Mouse (Mus musculus): Measurements from ENCODE around the gene 1110002E22Rik. TPM values are rescaled to one million over a fixed set of nuclear protein-coding genes. Genes with fewer than 3 reads are reported as not detected.

Gene 1110002E22Rik
- polyA plus RNA-seq, 1 experiment from 2014 or later: 0.07 TPM

DNA sequence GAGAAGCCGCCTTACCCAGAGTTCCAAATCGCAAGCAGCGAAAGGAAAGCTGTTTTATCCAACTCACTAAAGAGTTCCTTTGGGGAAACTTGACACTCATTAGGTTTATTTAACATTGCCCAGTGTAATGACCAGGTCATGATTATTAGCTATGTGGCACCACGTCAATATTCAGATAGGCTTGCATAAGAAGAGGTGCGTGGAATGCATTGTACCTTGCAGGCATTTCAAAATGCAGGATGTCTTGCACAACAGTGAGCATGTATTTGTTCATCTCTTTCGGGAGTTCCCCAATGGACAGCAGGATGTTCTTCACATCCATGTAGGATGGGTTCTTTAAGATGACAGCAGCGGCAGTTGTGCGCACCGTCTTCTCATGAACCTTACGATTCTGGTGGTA, 42.0 kb downstream of the 1110002E22Rik start:
- WGBS: 95% methylated on average over 10 of the region's 10 CpGs
- Histone ChIP-seq H3K36me3 (ENCODE audit: control insufficient read depth, insufficient read depth, low read length) (no peaks in the 10 kb centered on the region), H3K27me3 (replicated peaks; ENCODE audit: control insufficient read depth, insufficient read depth, low read length) (no peaks in the 10 kb centered on the region), H3K9ac (ENCODE audit: low read length) (no peak overlapping the region), H3K27ac (ENCODE audit: low read depth) (no peak overlapping the region), H3K9me3 (ENCODE audit: control insufficient read depth, low read length) (no peaks in the 10 kb centered on the region), H3K4me1 (replicated peaks; ENCODE audit: control insufficient read depth, insufficient read depth, low read length) (no peaks in the 10 kb centered on the region), H3K4me3 (ENCODE audit: low read depth, low read length) (no peak overlapping the region), H3K4me2 (ENCODE audit: low read length) (no peak overlapping the region)
- DNase-seq (ENCODE audit: low spot score): peak; percentile 12
- no peak for ATAC-seq (replicated peaks; ENCODE audit: low FRiP score, low TSS enrichment, low read depth)

- no peak for ATAC-seq (replicated peaks; ENCODE audit: low FRiP score, low TSS enrichment, low read depth)
- no peaks in the 10 kb centered on the region for H3K27me3 ChIP-seq (replicated peaks; ENCODE audit: control insufficient read depth, insufficient read depth, low read length)
- peak; percentile 34 for DNase-seq (ENCODE audit: low spot score)
- no peaks in the 10 kb centered on the region for H3K4me1 ChIP-seq (replicated peaks; ENCODE audit: control insufficient read depth, insufficient read depth, low read length)
- H3K27ac ChIP-seq (ENCODE audit: low read depth): no peak overlapping the region
- H3K4me3 ChIP-seq (ENCODE audit: low read depth, low read length): no peak overlapping the region
- no peaks in the 10 kb centered on the region for H3K9me3 ChIP-seq (ENCODE audit: control insufficient read depth, low read length)
- WGBS: 91% methylated on average over 19 of the region's 19 CpGs
- no peak overlapping the region for H3K9ac ChIP-seq (ENCODE audit: low read length)
- no peak overlapping the region for H3K4me2 ChIP-seq (ENCODE audit: low read length)
- H3K36me3 ChIP-seq (ENCODE audit: control insufficient read depth, insufficient read depth, low read length): no peaks in the 10 kb centered on the region
Observed at GRCm38 (mm10) chr3:138110910-138111782, 46.3 kb downstream of the 1110002E22Rik start.

- H3K4me1 ChIP-seq (replicated peaks; ENCODE audit: control insufficient read depth, insufficient read depth, low read length): no peaks in the 10 kb centered on the region
- H3K27ac ChIP-seq (ENCODE audit: low read depth): no peak overlapping the region
- H3K9ac ChIP-seq (ENCODE audit: low read length): no peak overlapping the region
- H3K9me3 ChIP-seq (ENCODE audit: control insufficient read depth, low read length): no peaks in the 10 kb centered on the region
- H3K27me3 ChIP-seq (replicated peaks; ENCODE audit: control insufficient read depth, insufficient read depth, low read length): no peaks in the 10 kb centered on the region
- H3K4me3 ChIP-seq (ENCODE audit: low read depth, low read length): no peak overlapping the region
- WGBS: 86% methylated on average over 17 of the region's 17 CpGs
- no peaks in the 10 kb centered on the region for H3K36me3 ChIP-seq (ENCODE audit: control insufficient read depth, insufficient read depth, low read length)
- ATAC-seq (replicated peaks; ENCODE audit: low FRiP score, low TSS enrichment, low read depth): no peak
- peak; percentile 38 for DNase-seq (ENCODE audit: low spot score)
- no peak overlapping the region for H3K4me2 ChIP-seq (ENCODE audit: low read length)
Observed at GRCm38 (mm10) chr3:138114106-138114505, 49.3 kb downstream of the 1110002E22Rik start.

GRCm38 (mm10) chr3:138116871-138117270, 52.0 kb downstream of the 1110002E22Rik start:
- Histone ChIP-seq H3K36me3 (ENCODE audit: control insufficient read depth, insufficient read depth, low read length) (no peaks in the 10 kb centered on the region), H3K4me3 (ENCODE audit: low read depth, low read length) (no peak overlapping the region), H3K27me3 (replicated peaks; ENCODE audit: control insufficient read depth, insufficient read depth, low read length) (no peaks in the 10 kb centered on the region), H3K27ac (ENCODE audit: low read depth) (no peak overlapping the region), H3K4me2 (ENCODE audit: low read length) (no peak overlapping the region), H3K4me1 (replicated peaks; ENCODE audit: control insufficient read depth, insufficient read depth, low read length) (no peaks in the 10 kb centered on the region), H3K9ac (ENCODE audit: low read length) (no peak overlapping the region), H3K9me3 (ENCODE audit: control insufficient read depth, low read length) (no peaks in the 10 kb centered on the region)
- no peak for ATAC-seq (replicated peaks; ENCODE audit: low FRiP score, low TSS enrichment, low read depth)
- WGBS: 90% methylated on average over 4 of the region's 4 CpGs
- DNase-seq (ENCODE audit: low spot score): peak; percentile 35

DNA sequence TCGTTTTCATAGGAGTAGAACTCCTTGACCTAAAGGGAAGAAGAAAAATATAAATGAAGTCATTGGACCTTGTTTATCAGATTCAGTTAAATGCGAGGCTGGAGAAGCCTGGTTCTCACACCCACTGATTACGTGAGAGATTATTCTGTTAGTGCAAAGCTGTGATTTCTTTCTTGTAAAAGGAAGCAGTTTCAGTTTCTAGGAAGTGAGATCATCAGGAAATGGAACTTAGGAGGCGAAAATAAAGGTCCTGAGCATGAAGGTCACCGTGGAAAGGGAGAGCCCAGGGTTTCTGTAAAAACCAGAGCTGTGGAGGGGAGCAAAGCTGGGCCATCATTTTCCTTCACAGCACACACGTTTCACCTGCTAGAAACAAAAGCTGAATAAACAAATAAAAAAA, 53.5 kb downstream of the 1110002E22Rik start:
- WGBS: 72% methylated on average over 6 of the region's 6 CpGs
- ATAC-seq (replicated peaks; ENCODE audit: low FRiP score, low TSS enrichment, low read depth) (no peak), DNase-seq (ENCODE audit: low spot score) (peak; percentile 3)
- no peaks in the 10 kb centered on the region for H3K9me3 ChIP-seq (ENCODE audit: control insufficient read depth, low read length)
- no peak overlapping the region for H3K9ac ChIP-seq (ENCODE audit: low read length)
- H3K27ac ChIP-seq (ENCODE audit: low read depth): no peak overlapping the region
- no peaks in the 10 kb centered on the region for H3K4me1 ChIP-seq (replicated peaks; ENCODE audit: control insufficient read depth, insufficient read depth, low read length)
- no peaks in the 10 kb centered on the region for H3K27me3 ChIP-seq (replicated peaks; ENCODE audit: control insufficient read depth, insufficient read depth, low read length)
- no peak overlapping the region for H3K4me3 ChIP-seq (ENCODE audit: low read depth, low read length)
- H3K36me3 ChIP-seq (ENCODE audit: control insufficient read depth, insufficient read depth, low read length): no peaks in the 10 kb centered on the region
- H3K4me2 ChIP-seq (ENCODE audit: low read length): no peak overlapping the region

DNA sequence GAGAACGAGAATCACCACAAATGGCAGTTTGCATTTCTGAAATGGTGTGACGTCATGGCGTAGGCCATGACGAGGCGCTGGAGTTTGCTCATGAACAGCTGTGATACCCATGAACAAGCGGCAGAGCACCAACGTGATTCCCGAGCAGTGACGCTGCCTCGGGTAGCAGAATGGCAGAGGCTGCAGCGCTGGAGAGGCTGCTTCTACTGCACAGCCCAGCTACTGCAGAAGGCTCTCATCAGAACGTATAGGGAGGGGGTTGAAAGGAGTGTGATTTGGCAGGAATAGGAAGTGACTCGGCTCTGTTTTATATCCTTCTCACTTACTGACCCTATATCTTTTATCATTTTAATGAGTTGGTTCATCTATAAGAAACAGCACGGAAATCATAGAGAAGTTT, 54.0 kb downstream of the 1110002E22Rik start:
- H3K36me3 ChIP-seq (ENCODE audit: control insufficient read depth, insufficient read depth, low read length): no peaks in the 10 kb centered on the region
- ATAC-seq (replicated peaks; ENCODE audit: low FRiP score, low TSS enrichment, low read depth) (no peak), DNase-seq (ENCODE audit: low spot score) (peak; percentile 27)
- H3K27ac ChIP-seq (ENCODE audit: low read depth): no peak overlapping the region
- no peak overlapping the region for H3K4me3 ChIP-seq (ENCODE audit: low read depth, low read length)
- H3K4me2 ChIP-seq (ENCODE audit: low read length): no peak overlapping the region
- 76% methylated on average over 14 of the region's 14 CpGs for WGBS
- no peaks in the 10 kb centered on the region for H3K4me1 ChIP-seq (replicated peaks; ENCODE audit: control insufficient read depth, insufficient read depth, low read length)
- no peaks in the 10 kb centered on the region for H3K9me3 ChIP-seq (ENCODE audit: control insufficient read depth, low read length)
- no peaks in the 10 kb centered on the region for H3K27me3 ChIP-seq (replicated peaks; ENCODE audit: control insufficient read depth, insufficient read depth, low read length)
- H3K9ac ChIP-seq (ENCODE audit: low read length): no peak overlapping the region

GRCm38 (mm10) chr3:138119444-138120105, 54.7 kb downstream of the 1110002E22Rik start:
- Histone ChIP-seq H3K4me3 (ENCODE audit: low read depth, low read length) (no peak overlapping the region), H3K4me2 (ENCODE audit: low read length) (no peak overlapping the region), H3K27me3 (replicated peaks; ENCODE audit: control insufficient read depth, insufficient read depth, low read length) (no peaks in the 10 kb centered on the region), H3K27ac (ENCODE audit: low read depth) (no peak overlapping the region), H3K9ac (ENCODE audit: low read length) (no peak overlapping the region), H3K9me3 (ENCODE audit: control insufficient read depth, low read length) (no peaks in the 10 kb centered on the region), H3K4me1 (replicated peaks; ENCODE audit: control insufficient read depth, insufficient read depth, low read length) (no peaks in the 10 kb centered on the region), H3K36me3 (ENCODE audit: control insufficient read depth, insufficient read depth, low read length) (no peaks in the 10 kb centered on the region)
- 92% methylated on average over 16 of the region's 16 CpGs for WGBS
- ATAC-seq (replicated peaks; ENCODE audit: low FRiP score, low TSS enrichment, low read depth) (no peak), DNase-seq (ENCODE audit: low spot score) (peak; percentile 41)

DNA sequence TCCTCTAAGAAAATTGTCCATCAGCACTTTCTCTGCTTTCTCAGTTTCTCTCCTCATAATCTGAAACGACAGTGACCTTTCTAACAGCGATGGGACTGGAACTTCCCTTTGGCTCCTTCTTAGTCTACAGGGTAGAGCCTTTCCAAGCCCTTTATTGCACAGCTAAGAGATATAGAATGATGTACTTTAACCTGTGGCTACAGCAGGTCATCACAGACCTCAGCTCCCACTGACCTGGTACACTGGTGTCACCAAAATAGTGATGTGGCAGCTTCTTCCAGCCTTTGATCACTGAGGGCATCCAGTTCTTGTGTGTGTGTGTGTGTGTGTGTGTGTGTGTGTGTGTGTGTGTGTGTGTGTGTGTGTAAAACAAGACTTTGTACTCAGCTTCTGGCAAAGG, 56.6 kb downstream of the 1110002E22Rik start:
- ATAC-seq (replicated peaks; ENCODE audit: low FRiP score, low TSS enrichment, low read depth) (no peak), DNase-seq (ENCODE audit: low spot score) (no peak)
- no peaks in the 10 kb centered on the region for H3K27me3 ChIP-seq (replicated peaks; ENCODE audit: control insufficient read depth, insufficient read depth, low read length)
- H3K9ac ChIP-seq (ENCODE audit: low read length): no peak overlapping the region
- no peaks in the 10 kb centered on the region for H3K9me3 ChIP-seq (ENCODE audit: control insufficient read depth, low read length)
- 93% methylated on average over 2 of the region's 2 CpGs for WGBS
- H3K27ac ChIP-seq (ENCODE audit: low read depth): no peak overlapping the region
- no peak overlapping the region for H3K4me2 ChIP-seq (ENCODE audit: low read length)
- no peaks in the 10 kb centered on the region for H3K4me1 ChIP-seq (replicated peaks; ENCODE audit: control insufficient read depth, insufficient read depth, low read length)
- no peaks in the 10 kb centered on the region for H3K36me3 ChIP-seq (ENCODE audit: control insufficient read depth, insufficient read depth, low read length)
- H3K4me3 ChIP-seq (ENCODE audit: low read depth, low read length): no peak overlapping the region
